Mouse (Mus musculus): ENCODE data around the gene Cstl1. TPM values are rescaled to one million over a fixed set of nuclear protein-coding genes. Genes with fewer than 3 reads are reported as not detected.

Cstl1 gene
- polyA plus RNA-seq, 1 experiment from 2014 or later = not detected

GRCm38 (mm10) chr2:148798485-148798884, 48.3 kb downstream of the Cstl1 start, which contains the start of gene Cst8:
TSS of gene Cst8 (plus strand) at chr2:148798785.
- no peaks in the 10 kb centered on the region for H3K36me3 ChIP-seq (ENCODE audit: control insufficient read depth, insufficient read depth, low read length)
- H3K9ac ChIP-seq (ENCODE audit: low read length) = no peak within 1 kb of the TSS
- H3K4me1 ChIP-seq (replicated peaks; ENCODE audit: control insufficient read depth, insufficient read depth, low read length) = no peaks in the 10 kb centered on the region
- 86% methylated on average over 1 of the region's 1 CpGs for WGBS
- no peak for DNase-seq (ENCODE audit: low spot score)
- H3K4me3 ChIP-seq (ENCODE audit: low read depth, low read length) = no peak within 1 kb of the TSS
- H3K27ac ChIP-seq (ENCODE audit: low read depth, low read length) = no peak within 1 kb of the TSS
- H3K9me3 ChIP-seq (ENCODE audit: control insufficient read depth, low read length) = no peaks in the 10 kb centered on the region
- no peak for ATAC-seq (replicated peaks; ENCODE audit: low FRiP score)
- H3K27me3 ChIP-seq (ENCODE audit: control insufficient read depth, insufficient read depth, low read length) = no peaks in the 10 kb centered on the region
- H3K4me2 ChIP-seq (ENCODE audit: low read depth, low read length, severe bottlenecking) = no peak within 1 kb of the TSS

- Histone ChIP-seq H3K27ac (ENCODE audit: low read depth, low read length) (no peak overlapping the region), H3K4me2 (ENCODE audit: low read depth, low read length, severe bottlenecking) (no peak overlapping the region), H3K36me3 (ENCODE audit: control insufficient read depth, insufficient read depth, low read length) (no peaks in the 10 kb centered on the region), H3K9me3 (ENCODE audit: control insufficient read depth, low read length) (no peaks in the 10 kb centered on the region), H3K9ac (ENCODE audit: low read length) (no peak overlapping the region), H3K4me3 (ENCODE audit: low read depth, low read length) (no peak overlapping the region), H3K27me3 (ENCODE audit: control insufficient read depth, insufficient read depth, low read length) (no peaks in the 10 kb centered on the region), H3K4me1 (replicated peaks; ENCODE audit: control insufficient read depth, insufficient read depth, low read length) (no peaks in the 10 kb centered on the region)
- no peak for ATAC-seq (replicated peaks; ENCODE audit: low FRiP score)
- 69% methylated on average over 3 of the region's 3 CpGs for WGBS
- DNase-seq (ENCODE audit: low spot score) = no peak
These were observed 51.3 kb downstream of the Cstl1 start for GRCm38 (mm10) chr2:148801491-148801921.

Other genes starting within 250 kb of the Cstl1 start
- gene Nxt1, start 77.8 kb upstream of the Cstl1 start, polyA plus RNA-seq (2014; fragmentation: Nextera tagmentation; extraction: Ambion mirVana) = 134 and 151 TPM in 2 replicates
- gene Gzf1, start 69.3 kb upstream of the Cstl1 start, polyA plus RNA-seq (2014; fragmentation: Nextera tagmentation; extraction: Ambion mirVana) = 27.8 and 29.3 TPM in 2 replicates
- 13.9 and 14.3 TPM in 2 replicates for gene Napb, start 17.9 kb upstream of the Cstl1 start, polyA plus RNA-seq (2014; fragmentation: Nextera tagmentation; extraction: Ambion mirVana)
- not detected in 2 replicates for gene Cst11, start 21.1 kb downstream of the Cstl1 start, polyA plus RNA-seq (2014; fragmentation: Nextera tagmentation; extraction: Ambion mirVana)
- gene 8030411F24Rik, start 31.7 kb downstream of the Cstl1 start, polyA plus RNA-seq (2014; fragmentation: Nextera tagmentation; extraction: Ambion mirVana) = not detected in 2 replicates
- gene Cst12, start 39.0 kb downstream of the Cstl1 start, polyA plus RNA-seq (2014; fragmentation: Nextera tagmentation; extraction: Ambion mirVana) = not detected in 2 replicates
- gene Cst8, start 48.4 kb downstream of the Cstl1 start, polyA plus RNA-seq (2014; fragmentation: Nextera tagmentation; extraction: Ambion mirVana) = not detected in 2 replicates
- not detected in 2 replicates for gene Cst13, start 69.7 kb downstream of the Cstl1 start, polyA plus RNA-seq (2014; fragmentation: Nextera tagmentation; extraction: Ambion mirVana)
- gene Cst9, start 84.8 kb downstream of the Cstl1 start, polyA plus RNA-seq (2014; fragmentation: Nextera tagmentation; extraction: Ambion mirVana) = not detected in 2 replicates
- gene 9230104L09Rik, start 114.7 kb downstream of the Cstl1 start, polyA plus RNA-seq (2014; fragmentation: Nextera tagmentation; extraction: Ambion mirVana) = not detected in 2 replicates
- 300 and 319 TPM in 2 replicates for gene Cst3, start 125.3 kb downstream of the Cstl1 start, polyA plus RNA-seq (2014; fragmentation: Nextera tagmentation; extraction: Ambion mirVana)

Data from forebrain, embryonic 11.5 days (tissue).